Mouse (Mus musculus) neural tube, embryonic 10.5 days (tissue): Measurements from ENCODE around the gene Catsper4.

Experiments
- DNase-seq: peaks from one replicate; pipeline ENCODE4 v3.0.0-alpha.2; 2017; ENCODE audit warnings: low spot score; ENCODE audit errors: extremely low spot score

Gene Catsper4

DNA sequence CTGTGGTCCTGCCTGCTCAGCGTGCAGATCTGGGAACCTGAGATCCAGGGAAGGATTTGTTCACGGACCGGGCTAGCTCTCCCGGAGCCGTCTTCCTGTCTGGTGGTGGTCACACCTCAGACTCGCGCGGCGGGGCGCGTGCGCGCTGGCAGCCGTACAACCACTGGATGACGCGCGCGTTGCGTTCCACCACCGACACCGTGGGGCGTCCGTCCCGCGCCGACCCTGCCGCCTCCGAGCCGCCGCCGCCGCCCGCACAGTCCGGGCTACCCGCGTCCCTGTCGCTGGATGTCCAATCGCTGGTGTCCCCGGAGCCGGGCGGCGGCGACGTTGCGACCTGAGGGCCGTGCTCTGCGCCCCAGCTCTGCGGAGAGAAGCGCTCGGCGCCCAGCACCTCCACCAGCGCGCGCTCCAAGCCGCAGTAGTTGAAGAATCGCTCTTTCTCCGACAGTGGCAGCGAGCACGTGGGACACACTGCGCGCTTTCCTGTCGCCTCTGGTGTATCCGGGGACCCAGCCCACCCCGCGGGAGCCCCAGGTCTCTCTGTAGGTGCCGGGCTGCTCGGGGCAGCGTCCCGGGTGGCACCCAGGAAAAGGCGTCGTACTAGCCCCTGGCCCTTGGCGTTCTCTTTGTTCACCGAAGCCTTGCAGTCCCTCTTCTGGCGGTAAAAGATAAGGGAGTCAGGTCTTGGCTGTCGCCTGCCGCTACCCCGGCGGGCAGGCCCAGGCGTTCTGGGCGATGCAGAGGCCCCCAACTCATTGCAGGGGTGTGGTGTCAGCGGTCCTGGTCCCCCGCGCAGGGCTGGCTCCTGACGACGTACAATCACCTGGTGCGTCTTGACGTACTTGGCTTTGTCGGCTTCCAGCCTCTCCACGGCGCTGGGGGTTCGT, 24.3 kb upstream of the Catsper4 start:
- peak; percentile 75 for DNase-seq

- no peak for DNase-seq
Observed at GRCm38 (mm10) chr4:134250930-134251240, 23.7 kb upstream of the Catsper4 start.

GRCm38 (mm10) chr4:134250116-134250929, 23.1 kb upstream of the Catsper4 start:
- DNase-seq = peak; percentile 42

GRCm38 (mm10) chr4:134249651-134250050, 22.5 kb upstream of the Catsper4 start:
- peak; percentile 89 for DNase-seq

- DNase-seq = no peak
Observed at GRCm38 (mm10) chr4:134246719-134247258, 19.6 kb upstream of the Catsper4 start, which contains the start of gene Gm30191. Gm30191 (plus strand) TSS chr4:134246935.

GRCm38 (mm10) chr4:134246256-134246655, 19.1 kb upstream of the Catsper4 start:
- DNase-seq = no peak

- peak; percentile 98 for DNase-seq
Observed at GRCm38 (mm10) chr4:134245148-134245843, 18.1 kb upstream of the Catsper4 start, which contains the start of gene Zfp593. Zfp593 (minus strand) TSS chr4:134245592.

DNA sequence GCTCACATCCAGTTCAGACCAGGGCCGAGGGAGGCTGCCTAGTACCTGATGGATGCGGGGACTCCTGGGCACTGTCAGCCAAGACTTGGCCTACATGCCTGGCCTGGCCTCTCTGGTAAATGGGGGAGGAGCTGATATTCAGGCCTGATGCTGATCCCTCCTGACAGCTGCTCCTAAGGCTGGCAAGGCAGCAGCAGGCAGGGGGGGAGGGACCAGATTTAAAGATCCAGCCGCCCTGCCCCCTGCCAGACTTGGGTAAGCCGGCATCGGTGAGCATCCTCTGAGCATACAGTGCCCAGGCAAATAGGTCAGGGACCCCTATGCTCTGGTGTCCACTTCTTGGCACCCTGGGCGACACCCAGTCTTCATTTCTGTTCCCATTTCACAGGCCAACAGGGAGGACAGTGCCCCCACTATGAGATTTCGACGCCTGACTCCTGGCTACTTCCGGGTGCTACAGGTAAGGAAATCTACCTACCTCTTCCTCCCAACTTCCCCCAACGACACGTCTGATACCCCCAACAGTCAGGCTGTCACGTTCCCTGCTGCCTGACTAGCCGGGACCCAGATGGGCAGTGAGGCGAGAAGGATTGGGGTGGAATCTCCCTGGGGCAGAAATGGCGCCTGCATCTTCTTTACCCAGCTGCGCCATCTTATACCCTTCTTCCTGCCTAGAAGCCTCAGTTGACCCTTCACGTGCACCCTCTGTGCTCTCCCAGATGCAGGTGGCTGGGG, 16.5 kb upstream of the Catsper4 start, which contains the start of gene E130218I03Rik:
Gene E130218I03Rik, plus strand, starts transcription at position 147 of the 735 bp plus-strand sequence.
- DNase-seq = no peak

DNA sequence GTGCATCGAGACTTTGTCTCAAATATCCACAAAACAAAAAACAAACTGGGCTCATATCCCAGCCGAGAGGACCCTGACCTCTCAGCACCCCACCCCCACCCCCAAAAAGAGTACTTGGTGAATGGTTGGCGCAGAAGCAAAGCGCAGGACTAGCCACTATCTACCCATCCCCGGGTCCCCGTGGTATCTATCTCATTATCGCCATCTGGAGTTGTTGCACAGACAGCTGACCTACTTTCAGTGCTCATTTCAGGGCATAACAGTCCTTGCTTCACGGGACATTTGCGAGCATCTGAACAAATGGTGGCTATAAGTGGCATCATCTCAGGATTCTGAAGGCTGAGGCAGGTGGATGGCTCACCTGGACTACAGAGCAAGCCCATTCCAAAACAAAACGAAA, 11.5 kb upstream of the Catsper4 start:
- DNase-seq = no peak

DNA sequence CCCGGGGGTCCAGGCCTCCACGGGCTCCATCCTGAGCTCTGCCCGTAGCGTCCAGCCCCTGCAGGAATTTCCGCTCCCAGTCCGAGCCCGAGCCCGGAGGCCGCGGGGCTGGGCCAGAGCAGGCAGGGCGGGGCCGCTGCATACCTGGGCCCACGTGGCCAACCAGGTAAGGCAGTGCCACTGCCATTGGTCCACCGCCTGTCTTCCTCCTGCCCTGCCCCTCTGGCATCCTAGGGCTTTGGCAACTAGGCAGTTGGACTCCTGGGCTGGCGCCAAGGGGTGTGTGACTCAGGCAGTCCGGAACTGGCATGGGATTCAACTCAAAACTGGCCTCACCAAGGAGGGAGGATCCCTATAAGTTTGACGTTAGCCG, 11.1 kb upstream of the Catsper4 start, which contains the start of gene Cnksr1:
Gene Cnksr1, minus strand, starts transcription at position 121 of the 373 bp plus-strand sequence.
- DNase-seq = no peak

- DNase-seq = no peak
Observed at GRCm38 (mm10) chr4:134237582-134238278, 10.5 kb upstream of the Catsper4 start.

- DNase-seq = no peak
Observed at GRCm38 (mm10) chr4:134234876-134235275, 7.7 kb upstream of the Catsper4 start.

DNA sequence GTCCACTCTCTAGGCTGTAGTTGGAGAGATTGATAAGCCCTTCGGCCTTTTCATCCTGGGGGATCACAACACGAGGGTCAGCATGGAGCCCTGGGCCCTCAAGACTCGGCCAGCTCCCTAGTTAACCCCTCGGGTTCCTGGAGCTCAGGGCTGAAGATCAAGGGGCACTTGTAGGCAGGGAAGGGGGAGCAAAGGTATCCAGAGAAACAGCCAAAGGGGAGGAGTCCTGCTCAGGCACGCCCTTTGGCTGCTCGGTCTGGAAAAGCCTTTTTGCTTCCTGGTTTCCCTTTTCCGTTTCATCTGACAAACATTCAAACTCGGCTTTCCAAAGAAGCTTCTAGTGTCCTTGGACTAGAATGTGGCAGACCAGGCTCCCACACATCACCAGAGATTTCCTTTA, 3.2 kb upstream of the Catsper4 start:
- no peak for DNase-seq

DNA sequence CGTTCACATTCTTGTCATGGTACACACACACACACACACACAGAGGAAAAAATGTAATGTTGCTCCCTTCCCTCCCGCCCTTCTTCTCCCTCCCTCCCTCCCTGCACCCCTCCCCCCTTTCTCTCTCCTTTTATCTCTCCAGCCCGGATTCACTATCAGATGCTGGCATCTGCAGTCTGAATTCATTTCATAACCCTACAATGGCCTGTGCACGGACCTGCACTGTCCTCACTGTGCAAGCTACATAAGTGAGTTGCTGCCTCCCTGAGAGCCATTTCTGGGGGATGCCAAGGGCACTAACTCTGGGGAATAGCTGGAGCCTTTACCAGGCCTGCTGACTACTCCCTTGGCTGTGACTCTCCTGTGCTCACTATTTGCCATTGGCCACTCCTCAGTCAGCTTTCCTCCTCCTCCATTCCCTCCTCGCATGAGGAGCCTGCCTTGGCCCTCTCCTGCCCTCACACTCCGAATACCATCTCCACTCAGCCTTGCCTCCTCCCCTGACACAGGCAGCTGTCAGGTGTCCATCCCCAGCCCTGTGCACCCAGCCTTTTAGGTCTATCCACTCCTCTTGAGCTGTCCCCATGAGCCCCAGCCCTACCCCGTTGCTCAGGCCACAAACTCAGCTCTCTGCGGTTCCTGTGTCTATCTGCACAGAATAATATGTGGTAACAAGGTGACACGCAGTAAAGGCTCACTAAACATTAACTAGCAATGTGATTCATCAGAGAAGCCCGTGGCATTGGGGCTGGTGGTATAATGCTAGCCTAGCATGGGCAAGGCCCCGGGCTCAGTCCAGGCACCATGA, 4.2 kb downstream of the Catsper4 start:
- DNase-seq = no peak

GRCm38 (mm10) chr4:134206488-134207053, 20.6 kb downstream of the Catsper4 start:
- no peak for DNase-seq

DNA sequence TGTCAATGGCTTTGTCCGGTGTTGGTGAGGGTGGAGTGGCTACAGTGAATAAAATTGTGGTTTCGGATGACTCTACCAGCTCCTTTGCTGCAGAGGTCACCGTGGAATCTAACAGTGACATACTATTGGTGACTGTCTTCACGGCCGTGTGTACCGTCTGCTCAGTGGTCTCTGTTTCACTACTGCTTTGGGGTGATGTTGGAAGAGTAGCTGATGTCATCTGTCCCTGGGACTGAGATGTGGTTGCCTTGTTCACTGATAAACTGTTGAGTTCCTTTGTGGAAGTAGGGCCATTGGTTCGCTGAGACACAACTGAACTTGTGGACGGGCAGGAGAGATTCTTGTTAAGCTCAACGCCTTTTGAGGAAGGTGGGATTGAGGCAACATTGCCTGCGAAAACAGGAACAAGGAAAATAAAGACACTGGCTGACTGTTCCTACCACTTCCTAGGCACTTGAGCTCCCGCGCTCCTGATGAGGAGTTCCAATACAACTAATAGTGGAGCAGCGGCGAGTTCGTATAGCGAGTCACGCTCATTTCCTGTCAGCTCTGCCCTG, 23.8 kb downstream of the Catsper4 start:
- DNase-seq = no peak

DNA sequence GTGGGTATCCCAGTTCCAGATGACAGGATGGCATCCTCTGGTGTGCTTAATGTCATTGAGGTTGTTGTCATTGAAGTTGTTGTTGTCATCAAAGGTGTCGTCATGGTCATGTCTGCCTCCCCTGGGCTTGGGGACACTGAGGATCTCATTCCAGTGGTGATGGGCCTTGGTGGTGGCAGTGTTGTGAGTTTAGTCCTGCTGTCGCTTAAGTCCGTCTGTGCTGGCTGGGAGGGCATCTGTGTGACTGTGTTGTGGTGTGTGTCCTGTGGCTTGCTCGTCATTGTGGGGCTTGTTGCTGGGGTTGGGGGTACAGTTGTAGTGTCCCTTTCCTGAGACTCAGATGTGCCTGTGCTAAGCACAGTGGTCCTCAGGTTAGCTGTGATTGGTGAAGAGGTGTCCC, 24.3 kb downstream of the Catsper4 start, which contains the start of gene Gm7534:
Gene Gm7534, minus strand, starts transcription at position 101 of the 400 bp plus-strand sequence.
- no peak for DNase-seq

DNA sequence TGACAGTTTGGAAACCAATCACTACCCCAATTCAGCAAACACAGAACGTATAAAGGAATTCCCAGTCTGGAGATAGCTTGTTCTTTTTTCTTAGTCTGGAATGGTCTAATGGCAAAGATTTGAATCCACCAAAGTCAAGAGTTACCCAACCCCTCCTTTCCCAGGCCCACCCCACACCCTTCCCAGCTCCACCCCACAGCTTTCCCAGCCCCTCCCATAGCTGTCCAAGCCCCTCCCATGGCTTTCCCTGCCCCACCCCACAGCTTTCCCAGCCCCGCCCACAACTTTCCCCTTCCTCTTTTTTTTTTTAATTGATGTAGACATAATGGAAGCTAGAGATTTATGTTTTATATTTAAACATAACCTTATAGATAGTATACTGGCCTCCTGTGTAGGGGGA, 27.8 kb downstream of the Catsper4 start:
- DNase-seq = no peak
